Mouse (Mus musculus) bone marrow, adult 2 months (tissue): ENCODE results near the gene Zfp661.

ENCODE experiments used
- CTCF ChIP-seq: fragments of 200-500 bp; IDR thresholded peaks from 2 replicates; pipeline ENCODE4 v1.5.1; 2011; ENCODE audit warnings: low read length, control low read depth; ENCODE audit not compliant: control insufficient read depth, insufficient read depth
- POLR2A ChIP-seq: fragments of 200-500 bp; IDR thresholded peaks from 2 replicates; pipeline ENCODE4 v1.6.1; 2011; ENCODE audit warnings: low read depth, mild to moderate bottlenecking, control low read depth, low read length, borderline replicate concordance; ENCODE audit not compliant: control insufficient read depth

DNA sequence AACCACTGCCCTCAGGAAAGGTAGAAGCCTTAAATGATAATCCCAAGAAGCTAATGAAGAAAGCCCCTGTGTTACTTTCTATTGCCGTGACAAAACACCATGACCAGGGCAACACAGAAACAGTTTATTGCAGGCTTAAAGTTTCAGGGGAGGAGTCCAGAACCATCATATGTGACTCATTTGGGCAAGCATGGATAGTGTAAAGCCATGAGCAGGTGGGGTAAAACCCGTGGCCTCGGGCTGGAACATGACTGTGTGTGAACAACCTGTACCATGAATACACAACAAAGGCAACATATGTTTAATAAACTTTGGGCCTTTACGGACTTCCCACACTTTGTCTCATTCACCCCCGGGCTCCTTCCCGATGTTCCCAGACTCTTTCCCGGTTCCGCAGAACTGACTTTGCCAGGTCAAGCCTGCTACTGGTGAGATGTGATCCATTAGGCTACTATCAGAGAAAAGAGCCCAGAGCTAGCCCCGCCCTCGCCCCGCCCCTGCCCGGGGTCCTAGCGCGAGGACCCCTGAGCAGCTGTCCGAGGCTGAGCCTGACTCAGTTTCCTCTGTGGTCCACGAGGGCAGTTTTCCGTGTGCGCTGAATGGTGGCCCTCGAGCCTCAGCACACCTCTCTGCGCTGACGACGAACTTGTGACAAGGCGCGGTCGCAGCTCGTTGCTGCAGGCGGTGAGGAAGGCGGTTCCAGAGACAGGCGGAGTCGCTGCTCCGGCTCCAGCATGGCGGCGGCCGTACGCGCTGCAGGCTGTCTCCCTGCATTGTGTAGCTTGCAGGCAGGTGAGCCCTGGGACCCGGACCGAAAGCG lies at the start of gene Zfp661, which contains the start of gene Mrps5:
- TF ChIP-seq CTCF (peak; percentile 32; the same call in 1 of the 2 replicates), POLR2A (peak; percentile 83; the same call in 1 of the 2 replicates)
